Mouse (Mus musculus) heart, postnatal 14 days (tissue): Measurements from ENCODE around the gene Sctr. TPM values are rescaled to one million over a fixed set of nuclear protein-coding genes. Genes with fewer than 3 reads are reported as not detected.
A peak's percentile ranks its signal among the peaks of the same experiment; 100 is the strongest.

Experiments used
- DNase-seq, 2 experiments: peaks; one replicate each; pipeline ENCODE4 v3.0.0; 2021 to 2022
- intact Hi-C: fragments of 180-260 bp; cut with DNase I; formaldehyde crosslinking; loops from one replicate; pipeline ENCODE4 v1.15.1; 2025
- total RNA-seq, 2 experiments: library from RNA; stranded (reverse); gene quantifications; 2 replicates each; pipeline ENCODE4 v1.2.3; 2021

Gene Sctr
- total RNA-seq, 2 experiments from 2014 or later, result 0.24 TPM; not detected in 1

- intact Hi-C loops, result no loop called here
Measured at GRCm38 (mm10) chr1:120062231-120062630, 55.5 kb downstream of the Sctr start.

GRCm38 (mm10) chr1:120064036-120064682 lies 57.5 kb downstream of the Sctr start:
- intact Hi-C loops, result no loop called here

More at GRCm38 (mm10) chr1:120062231-120062630, 55.5 kb downstream of the Sctr start:
- DNase-seq, result no peak

GRCm38 (mm10) chr1:120066159-120066558 lies 59.5 kb downstream of the Sctr start:
- no peak for DNase-seq
- intact Hi-C loops, result no loop called here

More at GRCm38 (mm10) chr1:120064036-120064682, 57.5 kb downstream of the Sctr start:
- DNase-seq, result no peak

GRCm38 (mm10) chr1:120066625-120067024 lies 59.9 kb downstream of the Sctr start:
- intact Hi-C loops, result no loop called here
- no peak for DNase-seq

GRCm38 (mm10) chr1:120069120-120069519 lies 62.4 kb downstream of the Sctr start:
- DNase-seq, result no peak
- intact Hi-C loops, result no loop called here

- DNase-seq, result no peak
- intact Hi-C loops, result no loop called here
Measured at GRCm38 (mm10) chr1:120070168-120070567, 63.5 kb downstream of the Sctr start.

GRCm38 (mm10) chr1:120071133-120071532 lies 64.4 kb downstream of the Sctr start:
- DNase-seq, result no peak
- intact Hi-C loops, result no loop called here

DNA sequence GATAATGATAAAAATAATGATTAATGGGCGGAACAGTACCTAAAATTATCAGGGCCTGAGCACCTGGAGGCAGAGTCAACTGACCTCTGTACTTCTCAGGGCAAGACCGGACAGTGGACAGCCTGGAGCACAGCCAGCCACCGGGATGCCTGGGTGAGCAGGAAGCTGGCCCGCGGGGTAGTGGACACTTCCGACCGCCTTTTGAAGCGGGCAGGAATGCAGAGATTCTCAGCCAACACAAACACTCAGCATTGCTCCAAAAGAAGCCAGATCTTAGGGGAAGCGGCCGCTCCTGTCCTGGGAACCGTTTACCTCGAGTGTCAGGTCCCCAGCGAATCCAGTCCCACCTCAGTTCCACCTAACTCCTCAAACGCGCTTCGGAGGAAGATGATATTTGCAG lies 66.2 kb downstream of the Sctr start:
- intact Hi-C loops, result no loop called here
- peak; percentile 29 to 46 for DNase-seq

GRCm38 (mm10) chr1:120073519-120074306 lies 67.0 kb downstream of the Sctr start, which contains the start of gene Tmem37:
TSS of gene Tmem37 (minus strand) at chr1:120074074.
- intact Hi-C loops, result no loop called here
- peak; percentile 79 to 80 for DNase-seq

DNA sequence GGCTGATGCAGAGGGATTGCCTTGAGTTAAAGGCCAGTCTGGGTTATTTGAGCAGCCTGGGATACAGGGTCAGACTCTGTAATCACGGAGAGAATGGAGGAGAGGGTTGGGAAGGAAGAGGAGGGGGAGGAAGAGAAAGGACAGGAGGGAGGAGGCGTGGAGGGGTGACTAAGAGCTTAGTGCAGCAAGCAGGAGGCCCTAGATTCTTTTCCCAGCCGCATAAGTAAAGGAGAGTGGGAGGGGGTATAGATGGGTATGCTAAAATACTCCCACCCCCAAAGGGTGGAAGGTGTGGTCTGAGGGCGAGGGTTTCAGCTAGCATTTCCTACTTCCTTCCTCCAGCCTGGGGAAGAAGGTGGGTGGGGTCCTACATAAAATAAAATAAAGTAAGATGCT lies 67.6 kb downstream of the Sctr start:
- DNase-seq, result no peak
- intact Hi-C loops, result no loop called here

- DNase-seq, result no peak
- intact Hi-C loops, result no loop called here
Measured at GRCm38 (mm10) chr1:120074931-120075330, 68.2 kb downstream of the Sctr start.

DNA sequence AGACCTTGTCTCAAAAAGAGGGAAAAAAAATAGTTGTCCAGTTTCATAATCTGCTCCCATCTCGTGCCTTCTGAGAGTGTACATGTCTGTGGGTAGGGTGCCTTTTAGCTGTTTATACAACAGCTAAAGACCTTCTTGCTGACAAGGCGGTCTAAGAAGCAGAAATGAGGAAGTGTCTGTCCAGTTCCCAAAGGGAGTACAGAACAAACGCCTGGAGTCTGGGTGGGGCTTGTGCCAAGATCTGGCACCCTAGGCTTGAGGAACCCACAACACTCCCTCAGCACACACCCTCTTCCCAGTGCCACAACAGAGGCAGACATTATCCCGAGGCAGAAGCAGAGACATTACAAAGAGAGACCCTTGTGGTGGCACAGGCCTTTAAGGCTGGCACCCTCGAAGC lies 68.8 kb downstream of the Sctr start:
- intact Hi-C loops, result no loop called here
- DNase-seq, result peak in 1 of 2 experiments; percentile 16

DNA sequence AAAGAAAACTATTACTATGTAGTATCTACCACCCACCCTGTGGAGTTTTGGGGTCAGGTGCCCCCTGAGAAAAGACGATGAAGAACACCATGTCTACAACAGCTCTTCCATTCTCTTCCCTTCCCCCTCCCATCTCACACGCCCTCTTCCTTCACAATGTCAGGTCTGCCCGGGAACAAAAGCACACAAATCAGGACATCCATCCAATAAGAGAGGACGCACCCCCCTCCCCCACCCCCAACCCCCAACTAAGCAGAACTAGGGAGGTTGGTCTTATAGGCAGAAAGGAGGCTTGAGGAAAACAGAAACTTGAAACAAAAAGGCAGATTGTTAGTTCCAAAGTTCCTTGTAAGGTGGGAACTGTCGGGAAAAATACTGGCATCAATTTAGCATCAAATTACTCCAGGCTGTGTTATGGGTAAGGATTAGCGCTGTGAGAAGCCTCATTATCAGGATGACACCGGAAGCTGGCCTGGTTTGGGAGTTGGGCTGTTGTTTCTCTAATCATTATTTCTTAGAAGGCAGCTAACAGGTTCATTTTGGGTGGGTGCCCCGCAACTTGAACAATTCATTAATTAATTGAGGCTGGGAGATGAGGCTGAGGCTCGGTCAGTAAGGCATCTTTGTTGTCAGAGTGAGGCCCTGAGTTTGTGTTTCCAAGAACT lies 71.2 kb downstream of the Sctr start:
- intact Hi-C loops, result no loop called here

DNA sequence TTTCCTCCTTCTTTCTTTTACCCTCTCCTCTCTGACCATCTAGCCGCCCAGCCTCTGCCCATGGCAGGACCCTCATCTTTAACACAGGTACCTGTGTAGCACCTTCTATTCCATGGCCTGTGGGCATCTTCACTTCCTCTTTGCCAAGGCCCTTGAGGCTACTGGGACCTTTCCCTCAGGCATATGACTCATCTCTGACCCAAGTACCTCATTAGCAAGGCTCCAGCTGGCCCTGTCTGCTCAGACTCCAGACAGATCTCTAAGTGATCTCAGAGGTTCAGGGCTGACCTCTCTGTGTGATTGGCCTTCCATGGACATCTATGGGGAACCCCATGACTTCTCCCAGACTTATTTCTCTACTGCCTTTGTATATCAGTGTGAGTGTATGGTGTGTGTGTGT lies 73.9 kb downstream of the Sctr start:
- DNase-seq, result no peak
- intact Hi-C loops, result no loop called here

More for the DNA sequence above, 71.2 kb downstream of the Sctr start:
- DNase-seq, result no peak

- intact Hi-C loops, result no loop called here
- DNase-seq, result no peak
Measured at GRCm38 (mm10) chr1:120082957-120083585, 76.4 kb downstream of the Sctr start.

DNA sequence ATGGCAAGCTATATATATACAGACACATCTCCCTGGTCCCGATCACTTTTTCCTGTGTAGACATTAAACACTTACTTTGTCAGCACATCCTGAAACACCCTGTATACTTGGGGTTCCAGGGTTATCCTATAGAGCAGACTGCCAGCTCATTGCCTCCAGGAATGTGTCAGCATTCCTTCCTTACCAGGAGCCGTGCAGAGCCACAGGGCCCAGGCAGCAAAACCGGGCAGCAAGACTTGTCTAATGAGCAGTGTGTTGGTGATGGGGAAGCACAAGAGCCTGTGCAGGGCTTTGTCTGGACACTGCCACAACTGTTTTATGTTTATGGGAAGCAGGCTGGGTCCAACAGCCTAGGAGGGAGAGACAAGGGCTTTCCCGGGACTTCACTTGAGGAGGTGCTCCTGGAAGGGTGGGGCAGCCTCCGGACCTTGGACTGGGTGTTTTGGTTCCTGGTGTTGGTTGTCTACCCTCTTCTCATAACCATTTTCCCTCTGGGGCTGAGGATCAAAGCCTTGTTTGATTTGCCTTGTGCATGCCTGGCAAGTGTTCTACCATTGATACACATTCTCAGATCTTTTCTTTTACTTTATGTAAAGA lies 77.3 kb downstream of the Sctr start:
- intact Hi-C loops, result no loop called here
- DNase-seq, result no peak

GRCm38 (mm10) chr1:120085696-120086095 lies 79.0 kb downstream of the Sctr start:
- intact Hi-C loops, result no loop called here
- no peak for DNase-seq

GRCm38 (mm10) chr1:120086644-120087043 lies 80.0 kb downstream of the Sctr start:
- no peak for DNase-seq

GRCm38 (mm10) chr1:120089180-120089579 lies 82.5 kb downstream of the Sctr start:
- no peak for DNase-seq
- intact Hi-C loops, result no loop called here

More at GRCm38 (mm10) chr1:120086644-120087043, 80.0 kb downstream of the Sctr start:
- intact Hi-C loops, result no loop called here

- DNase-seq, result no peak
- intact Hi-C loops, result loop anchor here (10.0 kb wide), 1 partner anchor 276 kb away; no protein-coding TSS in a partner anchor
Measured at GRCm38 (mm10) chr1:120090880-120091570, 84.3 kb downstream of the Sctr start.
